Mouse (Mus musculus): ENCODE results near the gene Id4.

Gene Id4

DNA sequence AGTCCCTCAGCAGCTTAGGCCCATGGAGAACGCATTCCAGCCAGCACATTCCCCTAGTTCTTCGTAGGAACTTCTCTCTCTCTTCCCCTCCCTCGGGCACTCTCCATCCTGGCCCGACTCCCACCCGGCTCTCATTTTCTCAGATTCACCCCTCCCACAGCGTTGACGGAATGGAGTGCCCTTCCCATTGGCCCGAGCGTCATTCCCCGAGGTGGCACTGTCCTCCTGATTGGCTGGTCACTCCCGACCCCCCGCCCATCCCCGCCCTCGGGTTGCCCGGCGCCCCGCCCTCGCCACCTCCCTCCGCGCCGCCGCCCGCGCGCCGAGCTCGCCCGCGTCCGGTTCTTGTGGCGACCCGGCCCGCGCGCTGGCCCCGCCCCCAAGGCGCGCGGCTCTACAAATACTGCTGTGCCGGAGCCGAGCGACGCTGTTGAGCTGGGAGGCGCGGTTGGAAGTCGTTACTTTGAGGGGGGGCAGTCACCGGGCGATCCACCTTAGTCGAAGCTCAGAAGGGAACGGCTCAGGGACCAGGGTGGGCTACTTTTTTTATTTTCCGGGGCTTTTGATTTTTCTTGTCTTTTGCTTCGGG is at the start of gene Id4:
Gene Id4 (plus strand): TSS at position 539 of the 589 bp plus-strand sequence.
- peak; percentile 96 for DNase-seq (ENCODE audit: low read depth, low spot score)

DNA sequence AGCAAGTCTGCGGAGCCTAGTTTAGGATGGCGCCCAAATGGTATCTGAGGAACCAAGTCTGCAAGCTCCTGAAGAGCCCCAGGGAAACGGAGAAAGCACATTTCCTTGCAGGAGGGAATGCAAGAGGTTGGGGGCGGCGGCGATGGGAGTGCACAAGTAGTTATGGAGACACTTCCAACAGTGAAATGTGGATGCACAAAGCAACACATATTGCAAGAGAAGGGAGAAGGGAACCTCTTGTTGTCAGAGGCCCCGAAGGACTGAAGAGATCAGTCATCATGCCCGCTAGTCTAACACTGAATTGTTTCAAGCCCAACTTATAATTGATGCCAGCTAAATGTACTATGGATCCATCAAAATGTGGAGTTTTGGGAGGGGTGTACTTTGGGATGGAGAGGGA is 33.9 kb upstream of the Id4 start:
- peak; percentile 20 for DNase-seq (ENCODE audit: low read depth, low spot score)

DNA sequence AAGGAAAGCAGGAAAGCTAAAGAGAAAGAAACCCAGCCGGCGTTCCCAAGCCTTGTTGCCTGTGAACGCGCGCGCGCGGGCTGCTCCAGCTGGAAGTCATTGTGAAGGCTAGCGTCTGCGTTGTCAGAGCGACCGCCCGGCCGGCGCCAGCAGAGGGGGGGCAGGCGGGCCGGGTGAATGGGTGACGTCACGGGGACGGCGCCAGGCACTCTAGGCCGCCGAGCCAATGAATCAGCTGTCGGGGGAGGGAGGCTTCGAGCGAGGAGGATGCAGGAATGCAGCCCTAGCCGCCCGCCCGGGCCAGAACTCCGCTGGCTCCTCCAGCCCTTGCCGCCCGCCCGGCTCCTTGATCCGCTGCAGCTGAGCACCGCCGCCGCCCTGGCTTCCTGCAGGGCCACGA is 33.3 kb upstream of the Id4 start:
- DNase-seq (ENCODE audit: low read depth, low spot score), result peak; percentile 86

DNA sequence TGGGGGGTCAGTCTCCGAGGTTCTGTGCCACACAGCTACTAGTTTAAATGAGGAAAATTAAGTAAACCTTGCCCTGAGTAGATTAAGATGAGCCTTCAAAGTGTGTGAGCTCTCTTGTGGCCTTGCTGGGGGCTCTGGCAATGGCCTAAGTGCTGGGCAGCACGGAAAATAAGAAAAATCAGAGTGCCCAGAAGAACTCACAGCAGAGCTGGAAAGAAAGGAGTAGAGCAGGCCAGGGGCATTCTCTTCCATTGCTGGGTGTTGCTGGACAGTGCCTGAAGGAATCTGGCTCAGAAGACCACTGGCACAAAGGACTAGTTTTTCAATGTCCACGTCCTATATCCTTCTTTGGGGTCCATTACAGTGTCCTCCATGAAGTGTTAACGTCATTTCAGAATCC is 32.9 kb upstream of the Id4 start:
- no peak for DNase-seq (ENCODE audit: low read depth, low spot score)

DNA sequence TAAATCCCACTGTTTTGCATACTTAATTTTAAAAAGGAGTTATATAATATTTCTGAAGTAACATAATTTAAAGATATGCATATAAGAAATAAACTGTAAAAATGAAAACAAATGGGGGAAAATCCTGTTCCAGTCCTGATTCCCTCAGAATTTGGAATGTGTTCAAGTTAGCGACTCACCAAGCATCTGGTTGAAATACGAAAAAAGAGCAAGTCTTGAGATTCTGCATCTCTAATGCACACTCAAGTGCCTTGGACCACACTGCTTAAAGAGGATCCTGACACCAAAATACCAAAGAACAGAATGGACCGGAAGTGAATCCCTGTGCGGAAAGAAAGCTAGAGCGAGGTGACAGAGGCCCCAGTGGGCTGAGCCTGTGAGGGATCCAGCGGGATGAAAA is 30.0 kb upstream of the Id4 start:
- no peak for DNase-seq (ENCODE audit: low read depth, low spot score)

DNA sequence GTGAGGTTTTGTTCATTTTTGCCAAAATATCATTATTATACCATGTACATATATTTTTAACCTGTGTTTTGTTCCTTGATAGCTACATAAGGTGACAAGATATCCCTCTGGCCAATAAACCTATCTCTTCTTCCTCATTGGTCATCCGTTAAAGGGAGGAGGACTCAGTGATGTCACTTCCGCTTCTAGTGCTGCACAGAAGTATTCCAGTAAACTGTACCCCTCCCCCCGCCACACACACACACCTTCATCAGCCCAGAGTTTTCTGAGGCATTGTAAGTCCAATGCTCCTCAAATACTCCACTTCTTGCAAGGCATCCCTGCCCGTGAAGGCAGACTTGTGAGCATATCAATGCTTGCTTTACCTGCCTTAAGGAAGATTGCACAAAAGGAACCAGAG is 24.6 kb upstream of the Id4 start:
- peak; percentile 74 for DNase-seq (ENCODE audit: low read depth, low spot score)

DNA sequence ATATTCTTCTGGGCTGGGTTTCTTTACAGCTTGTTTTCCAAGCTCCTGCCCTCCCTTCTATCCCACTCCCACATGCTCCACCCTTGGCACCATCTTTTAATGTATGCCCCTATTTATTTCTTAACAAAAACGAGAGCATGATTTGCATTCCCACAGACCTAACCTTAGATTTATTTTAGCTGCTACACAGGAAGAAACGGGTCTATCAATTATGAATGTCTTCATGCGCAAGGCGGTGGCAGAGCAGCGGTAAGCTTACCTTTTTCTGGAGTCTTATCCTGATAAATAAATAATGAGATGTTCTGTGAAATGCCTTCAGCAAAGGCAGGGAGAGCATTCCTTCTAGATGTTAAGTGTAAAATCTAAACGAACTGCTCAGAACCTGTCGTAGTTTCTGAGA is 24.2 kb upstream of the Id4 start:
- no peak for DNase-seq (ENCODE audit: low read depth, low spot score)

DNA sequence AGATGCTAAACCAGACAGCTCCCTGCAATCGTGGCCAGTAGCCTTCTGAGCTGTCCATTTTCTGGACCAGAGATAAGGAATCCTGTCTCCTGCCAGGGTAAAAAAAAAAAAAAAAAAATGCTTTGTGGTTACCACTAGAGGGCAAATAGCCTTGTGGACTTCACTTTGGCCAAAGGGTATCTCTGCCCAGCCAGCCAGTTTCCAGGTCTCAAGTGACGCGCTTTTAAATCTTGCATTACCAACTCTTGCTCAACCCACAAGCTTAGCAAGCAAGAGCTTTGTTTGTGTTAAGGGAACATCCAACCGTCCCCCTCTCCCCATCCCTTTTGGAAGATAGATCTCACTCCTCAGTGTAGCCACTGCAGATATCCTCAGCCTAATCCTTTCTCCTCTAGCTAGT is 23.5 kb upstream of the Id4 start:
- peak; percentile 43 for DNase-seq (ENCODE audit: low read depth, low spot score)

DNA sequence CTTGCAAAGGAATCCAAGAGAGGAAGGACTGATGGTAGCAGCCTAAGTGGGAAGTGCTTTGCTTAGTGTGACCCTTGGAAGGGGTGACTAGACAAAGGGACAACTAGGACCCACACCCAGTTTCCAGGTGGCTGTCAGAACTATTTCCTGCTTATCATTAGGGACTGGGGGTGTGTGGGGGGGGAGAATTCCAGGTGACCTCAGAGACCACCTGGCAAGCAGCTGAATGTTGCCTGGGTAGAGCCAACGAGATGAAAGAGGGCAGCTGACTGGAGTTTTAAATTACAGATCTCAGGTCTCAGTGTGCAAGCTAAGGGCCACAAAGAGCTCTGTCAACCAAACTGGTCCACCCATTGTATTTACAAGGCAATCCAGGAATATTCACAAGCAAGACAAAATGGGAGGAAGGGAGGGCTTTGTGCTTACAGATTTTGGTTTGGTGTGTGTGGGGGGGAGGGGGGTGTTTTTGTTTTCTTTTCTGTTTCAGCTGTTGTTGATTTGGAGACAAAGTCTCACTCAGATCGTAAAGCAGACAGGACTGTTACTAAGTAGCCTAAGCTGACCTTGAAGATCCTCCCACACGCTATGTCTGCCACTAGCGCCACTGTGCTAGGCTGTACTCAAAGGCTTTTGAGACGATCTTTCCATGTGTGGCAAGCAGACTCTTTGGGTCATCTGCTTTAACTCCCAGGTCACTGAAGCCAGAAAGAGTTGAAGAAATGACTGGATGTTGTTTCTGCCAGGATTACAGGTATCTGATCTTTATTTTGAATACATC is 15.6 kb upstream of the Id4 start:
- DNase-seq (ENCODE audit: low read depth, low spot score), result peak; percentile 69

DNA sequence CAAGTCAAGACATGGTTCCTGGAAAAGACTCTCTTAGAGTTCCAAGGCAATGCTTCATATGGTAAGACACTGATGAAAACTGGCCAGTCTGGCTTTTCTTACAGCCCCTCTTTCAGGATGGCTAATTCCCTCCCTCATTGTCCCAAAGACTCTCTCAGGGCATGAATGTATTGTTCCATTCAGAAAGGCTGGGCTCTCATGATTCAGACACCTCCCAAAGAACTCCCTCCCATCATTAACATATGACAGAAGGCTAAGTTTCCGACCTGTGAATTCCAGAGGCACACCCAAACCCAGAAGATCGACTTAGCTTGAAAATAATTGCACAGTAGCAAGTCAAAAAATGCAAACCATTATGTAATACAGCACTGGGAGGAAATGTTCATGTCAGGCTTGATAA is 8.5 kb upstream of the Id4 start:
- peak; percentile 83 for DNase-seq (ENCODE audit: low read depth, low spot score)

DNA sequence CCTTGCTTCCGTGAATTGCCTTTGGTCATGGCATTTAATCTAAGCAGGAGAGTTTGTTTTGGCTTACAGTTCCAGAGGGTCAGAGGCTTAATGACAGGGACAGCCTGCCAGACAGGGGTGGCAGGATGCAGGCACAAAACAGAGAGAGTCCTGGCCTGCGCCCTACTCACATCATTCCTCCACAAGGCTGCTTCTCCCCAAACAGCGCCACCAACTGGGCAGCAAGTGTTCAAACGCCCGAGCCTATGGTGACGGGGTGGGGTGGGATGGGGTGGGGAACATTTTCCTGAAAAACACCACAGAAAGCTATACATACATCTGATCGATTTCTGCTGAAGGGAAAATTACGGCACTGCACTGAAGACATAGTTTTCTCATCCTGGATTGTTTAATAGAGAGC is 6.0 kb upstream of the Id4 start:
- DNase-seq (ENCODE audit: low read depth, low spot score), result peak; percentile 27

DNA sequence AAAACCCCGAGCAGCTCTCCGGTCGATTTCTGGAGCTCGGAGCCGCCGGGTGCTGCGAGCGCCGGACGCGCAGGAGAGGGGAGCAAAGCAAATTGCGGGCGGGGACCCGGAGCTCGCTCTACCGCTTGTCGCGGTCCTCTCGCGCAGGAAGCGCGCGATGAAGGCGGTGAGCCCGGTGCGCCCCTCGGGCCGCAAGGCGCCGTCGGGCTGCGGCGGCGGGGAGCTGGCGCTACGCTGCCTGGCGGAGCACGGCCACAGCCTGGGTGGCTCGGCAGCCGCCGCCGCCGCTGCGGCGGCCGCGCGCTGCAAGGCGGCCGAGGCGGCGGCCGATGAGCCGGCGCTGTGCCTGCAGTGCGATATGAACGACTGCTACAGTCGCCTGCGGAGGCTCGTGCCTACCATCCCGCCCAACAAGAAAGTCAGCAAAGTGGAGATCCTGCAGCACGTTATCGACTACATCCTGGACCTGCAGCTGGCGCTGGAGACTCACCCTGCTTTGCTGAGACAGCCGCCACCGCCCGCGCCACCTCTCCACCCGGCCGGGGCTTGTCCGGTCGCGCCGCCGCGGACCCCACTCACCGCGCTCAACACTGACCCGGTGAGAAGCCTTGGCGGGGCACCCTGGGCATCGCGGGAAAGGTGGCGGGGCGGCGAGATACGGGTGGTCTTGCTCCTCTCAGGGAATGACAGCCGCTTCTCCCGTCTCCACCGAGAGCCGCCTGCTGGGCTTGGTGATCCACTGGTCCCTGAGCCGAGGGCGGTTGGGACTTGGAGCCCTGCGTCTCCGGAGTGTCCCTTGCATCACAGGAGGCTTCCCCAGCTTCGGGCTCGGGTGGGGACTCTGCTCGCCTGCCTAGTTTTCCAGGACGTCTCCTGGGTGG is 553 bp downstream of the Id4 start:
- DNase-seq (ENCODE audit: low read depth, low spot score), result peak; percentile 46

DNA sequence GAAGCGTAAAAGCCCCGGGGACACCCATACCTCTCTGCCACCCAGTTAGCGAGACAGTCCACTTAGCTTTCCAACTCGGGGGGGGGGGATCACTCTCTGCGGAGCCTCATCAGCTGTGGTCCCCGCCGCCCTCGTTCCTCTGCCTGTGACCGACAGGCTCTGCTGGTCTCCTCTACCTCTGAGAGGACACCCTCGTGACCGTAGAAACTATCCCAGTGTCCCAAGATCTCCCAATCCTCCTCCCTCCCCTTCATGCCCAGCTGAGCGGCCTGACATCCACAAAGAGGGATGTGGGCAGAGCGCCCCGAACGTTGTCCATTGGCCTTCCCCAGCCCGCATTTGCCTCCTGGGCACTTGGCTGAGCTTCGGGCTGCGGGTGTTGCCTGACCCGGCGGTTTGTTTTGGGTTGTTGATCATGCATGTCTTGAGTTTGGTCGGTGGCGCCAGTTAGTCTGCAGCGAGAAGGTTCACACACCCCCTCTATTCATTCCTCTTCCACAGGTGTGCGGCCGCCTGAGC is 1.5 kb downstream of the Id4 start:
- DNase-seq (ENCODE audit: low read depth, low spot score), result peak; percentile 19

DNA sequence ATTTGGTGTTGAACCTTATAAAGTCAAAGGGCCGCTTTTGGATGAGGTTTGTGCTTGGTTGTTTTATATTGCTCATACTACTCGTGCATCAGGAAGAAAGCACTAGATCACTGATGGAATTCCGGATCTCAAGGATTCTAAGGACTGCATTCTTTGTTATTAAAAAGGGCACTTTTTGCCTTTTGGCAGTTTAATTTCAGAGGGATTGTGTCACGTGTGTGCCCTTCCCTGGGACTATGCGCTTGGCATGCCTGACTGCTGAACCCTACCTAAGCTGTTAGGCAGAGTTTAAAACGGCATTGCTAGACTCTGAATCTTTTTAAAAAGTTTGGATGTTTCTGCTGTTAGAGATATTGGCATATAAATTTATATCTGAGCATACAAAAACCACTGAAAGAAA is 4.0 kb downstream of the Id4 start:
- no peak for DNase-seq (ENCODE audit: low read depth, low spot score)

DNA sequence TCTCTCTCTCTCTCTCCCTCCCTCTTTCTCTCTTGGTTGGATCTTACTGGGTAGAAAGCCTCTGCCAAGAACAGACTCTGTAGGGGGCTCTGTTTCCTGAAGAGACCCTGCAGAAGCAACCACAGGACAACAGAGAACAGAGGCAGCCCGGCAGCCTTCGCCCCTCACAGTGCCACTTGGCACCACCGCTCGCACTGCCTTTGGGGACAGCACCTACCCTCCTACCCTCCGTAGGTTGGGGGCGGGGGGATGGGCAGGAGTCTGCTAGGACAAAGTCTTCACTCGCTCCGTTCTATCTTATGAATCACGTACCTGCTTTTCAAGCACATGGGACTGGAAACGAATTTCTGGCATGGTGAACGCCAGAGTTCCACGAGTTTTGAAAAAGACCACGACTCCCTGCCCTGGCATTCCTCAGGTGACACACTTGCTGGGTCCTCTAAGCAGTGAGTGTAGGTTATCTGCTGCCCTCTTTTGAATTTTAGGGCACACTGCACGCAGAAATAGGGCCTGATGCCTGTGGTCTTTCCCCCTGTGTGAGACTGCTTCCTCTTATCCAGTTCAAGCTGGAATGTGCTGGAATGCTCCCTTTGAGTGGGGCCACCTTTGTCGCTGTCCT is 12.5 kb downstream of the Id4 start:
- peak; percentile 90 for DNase-seq (ENCODE audit: low read depth, low spot score)

DNA sequence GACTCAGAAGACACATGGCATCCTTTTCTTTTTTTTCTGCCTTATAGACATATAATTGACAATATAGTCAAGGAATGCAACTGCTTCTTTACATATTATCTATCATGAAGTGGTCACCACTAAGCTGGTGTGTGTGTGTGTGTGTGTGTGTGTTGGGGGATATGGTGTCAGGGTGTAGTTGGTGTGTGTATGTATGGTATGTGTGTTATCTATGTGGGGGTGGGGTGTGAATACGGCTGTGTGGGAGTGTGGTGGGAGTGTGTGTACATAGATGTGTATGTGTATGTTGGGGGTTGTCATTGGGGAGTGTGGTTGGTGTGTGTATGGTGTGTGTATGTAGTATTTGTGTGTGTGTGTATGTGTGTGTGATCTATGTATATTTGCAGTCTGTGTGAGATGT is 13.1 kb downstream of the Id4 start:
- DNase-seq (ENCODE audit: low read depth, low spot score), result no peak

DNA sequence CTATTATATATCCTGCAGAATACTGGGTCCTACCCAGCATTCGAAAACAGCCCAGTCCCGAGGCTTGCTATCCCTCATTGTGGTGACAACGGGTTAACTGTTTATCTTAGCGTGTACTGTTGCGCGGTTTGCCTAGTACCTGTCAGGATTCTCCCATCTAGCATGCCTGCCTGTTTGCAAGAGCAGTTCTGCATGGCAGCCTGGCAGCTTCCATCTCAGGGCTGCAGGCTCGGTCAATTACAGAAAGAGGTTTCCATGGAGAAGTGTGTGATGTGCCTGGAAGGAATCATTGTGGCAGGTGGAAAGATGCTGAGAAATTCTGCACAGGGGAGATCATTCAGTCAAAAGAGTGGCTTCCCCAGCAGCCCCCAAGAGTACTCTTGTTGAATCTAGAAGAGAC is 16.0 kb downstream of the Id4 start:
- no peak for DNase-seq (ENCODE audit: low read depth, low spot score)

DNA sequence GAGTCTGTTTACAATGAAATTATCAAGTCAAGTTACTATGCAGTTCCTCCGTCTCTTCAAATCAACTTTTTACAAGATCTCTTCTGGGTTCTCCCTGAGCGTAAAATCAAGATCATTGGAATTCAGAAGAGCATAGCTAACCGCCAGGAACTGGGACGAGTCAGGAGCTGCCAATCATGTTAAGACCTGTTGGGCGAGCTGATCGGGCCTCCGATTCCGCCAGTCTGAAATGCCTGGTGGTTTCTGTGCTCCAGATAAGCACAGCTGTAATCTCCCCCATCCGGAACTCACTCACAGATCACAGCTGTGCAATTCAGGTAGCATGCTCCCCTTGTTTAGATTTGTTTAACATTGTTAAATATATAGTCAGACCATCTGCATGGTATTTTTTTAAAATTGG is 23.4 kb downstream of the Id4 start:
- DNase-seq (ENCODE audit: low read depth, low spot score), result no peak

DNA sequence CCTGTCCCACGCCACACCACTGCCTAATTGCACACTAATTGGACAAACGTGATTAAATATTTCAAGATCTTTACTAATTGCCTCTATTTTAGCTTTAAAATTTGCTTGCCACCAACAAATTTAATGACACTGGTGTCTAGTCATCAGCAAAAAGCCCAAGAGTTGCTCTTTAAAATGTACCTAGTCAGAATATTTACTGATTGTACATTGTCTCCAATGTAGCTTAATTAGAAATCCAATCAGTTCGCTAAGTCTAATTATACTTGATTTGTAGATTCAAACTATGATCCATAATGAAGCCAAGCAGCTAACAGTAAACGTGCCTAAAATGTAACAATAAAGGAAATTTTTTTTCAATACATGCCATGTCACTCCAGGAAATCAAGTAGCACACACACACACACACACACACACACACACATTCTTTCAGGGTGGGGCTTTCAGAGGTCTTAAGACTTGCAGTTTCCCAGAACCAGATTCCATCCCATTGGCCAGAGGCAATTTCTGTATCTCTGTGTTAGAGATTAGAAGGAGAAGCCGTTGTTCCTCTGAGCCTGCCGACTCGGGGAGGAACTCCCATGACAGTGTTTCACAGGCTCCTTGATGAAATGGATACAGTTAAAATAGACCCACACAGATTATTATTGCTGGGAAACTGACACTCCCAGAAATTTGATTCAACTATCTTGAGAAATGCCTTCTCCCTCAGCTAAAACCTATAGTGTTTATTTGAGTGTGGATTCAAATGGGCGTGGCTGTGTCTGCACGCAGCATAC is 24.1 kb downstream of the Id4 start:
- DNase-seq (ENCODE audit: low read depth, low spot score), result no peak

DNA sequence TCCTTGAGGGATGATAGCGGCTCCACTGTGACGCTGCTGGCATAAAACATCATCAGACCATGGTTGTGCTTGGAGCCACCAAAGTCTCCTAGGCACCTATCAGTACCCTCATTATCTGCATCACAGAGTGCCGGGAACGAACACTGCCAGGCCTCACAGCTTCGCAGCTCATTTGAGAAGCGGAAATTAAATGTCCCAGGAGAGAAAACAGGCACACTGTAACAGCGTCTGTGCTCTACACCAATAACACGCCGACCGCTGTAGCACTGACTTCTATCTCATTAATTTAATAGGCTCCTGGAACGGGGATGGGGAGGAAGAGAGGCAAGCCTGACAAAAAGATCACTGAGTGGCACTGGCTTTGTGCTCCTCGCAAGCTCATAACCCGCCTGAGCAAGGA is 29.4 kb downstream of the Id4 start:
- no peak for DNase-seq (ENCODE audit: low read depth, low spot score)

DNA sequence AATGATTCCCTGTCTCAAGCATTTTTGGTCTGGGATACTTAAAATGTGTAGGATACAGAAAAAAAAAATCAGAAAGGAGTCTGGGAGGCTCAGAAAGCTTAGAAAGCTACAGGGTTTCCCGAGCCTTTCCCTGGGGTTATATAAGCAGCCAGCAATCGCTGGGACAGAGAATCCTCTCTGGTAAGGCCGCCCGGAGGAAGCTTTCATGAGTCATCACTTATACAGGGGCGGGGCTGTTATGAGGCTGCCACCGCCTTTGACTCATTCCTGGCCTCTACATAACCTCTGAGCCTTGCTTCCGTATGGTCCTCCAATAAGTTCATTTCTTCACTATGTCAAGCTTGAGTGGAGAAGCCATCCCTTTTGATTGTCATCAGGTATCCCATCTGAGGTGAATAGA is 53.5 kb downstream of the Id4 start:
- DNase-seq (ENCODE audit: low read depth, low spot score), result no peak

All from ES-CJ7 (cell line).